Mouse (Mus musculus): ENCODE results near the gene Tango6.
"Not testable (repeated sequence)": the region's sequence is repeated elsewhere in the genome, so short reads cannot be mapped to it uniquely, and the experiment has no call there.

Gene Tango6

GRCm38 (mm10) chr8:106820553-106821515 is 138.0 kb downstream of the Tango6 start:
- no peak for DNase-seq

DNA sequence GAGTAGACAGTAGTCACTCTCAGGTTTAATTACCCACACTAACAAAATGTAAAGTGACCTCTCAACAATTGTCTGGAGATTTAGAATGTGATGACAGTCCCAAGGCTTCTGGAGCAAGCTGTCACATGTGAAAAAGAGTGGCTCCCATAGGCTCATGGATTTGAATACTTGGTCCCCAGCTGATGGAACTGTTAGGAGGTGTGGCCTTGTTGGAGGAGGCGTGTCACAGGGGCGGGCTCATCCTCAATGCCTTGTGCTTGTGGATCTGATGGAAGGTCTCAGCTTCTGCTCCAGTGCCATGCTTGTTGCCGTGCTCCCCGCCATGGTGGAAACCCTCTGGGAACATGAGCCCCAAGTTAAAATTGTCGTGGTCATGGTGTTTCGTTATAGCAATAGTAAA is 146.1 kb downstream of the Tango6 start:
- DNase-seq = no peak

DNA sequence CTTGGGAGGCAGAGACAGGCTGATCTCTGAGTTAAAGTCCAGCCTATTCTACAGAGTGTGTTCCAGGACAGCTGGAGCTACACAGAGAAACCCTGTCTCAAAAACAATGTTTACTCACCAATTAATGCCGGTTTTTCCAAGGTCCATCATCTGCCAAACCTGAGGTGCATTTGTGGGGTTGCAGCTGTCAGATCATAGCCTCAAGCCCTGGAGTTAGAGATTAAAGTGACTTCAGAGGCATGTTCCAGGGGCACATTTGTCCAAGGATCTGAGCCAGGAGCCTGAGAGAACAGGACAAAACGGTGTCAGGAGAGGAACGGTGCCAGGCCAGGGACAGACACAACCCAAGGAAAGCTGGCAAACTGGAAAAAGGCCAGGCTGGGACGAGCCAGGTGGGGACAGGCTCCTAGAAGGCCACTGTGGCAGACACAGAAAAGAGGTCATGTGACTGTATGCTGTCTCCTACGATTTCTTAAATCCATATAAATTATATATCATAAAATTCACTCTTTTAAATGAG is 146.7 kb downstream of the Tango6 start:
- DNase-seq = peak; percentile 85

DNA sequence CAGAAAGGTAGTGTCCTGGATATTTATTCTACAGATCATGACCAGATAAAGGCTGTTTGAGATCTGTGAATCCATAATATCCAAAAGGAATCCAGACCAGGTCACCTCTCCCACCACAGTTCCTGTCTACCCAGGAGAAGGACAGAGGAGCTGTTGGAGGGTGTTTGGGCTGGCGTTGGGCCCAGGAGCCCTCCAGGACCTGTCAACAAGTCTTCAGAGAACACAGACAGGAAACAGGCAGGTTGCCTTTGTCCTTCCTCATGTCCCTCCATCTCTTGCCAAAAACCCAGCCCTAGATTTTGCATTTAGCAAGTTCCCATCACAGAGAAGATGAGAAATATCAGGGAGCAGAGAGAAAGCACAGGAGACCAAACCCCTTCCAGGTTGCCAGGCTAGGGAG is 152.0 kb downstream of the Tango6 start:
- no peak for DNase-seq

- DNase-seq = no peak
Measured at GRCm38 (mm10) chr8:106836525-106836924, 153.7 kb downstream of the Tango6 start.

- no peak for DNase-seq
Measured at GRCm38 (mm10) chr8:106838803-106839202, 155.9 kb downstream of the Tango6 start.

GRCm38 (mm10) chr8:106839209-106840001 is 156.5 kb downstream of the Tango6 start:
- DNase-seq = no peak

DNA sequence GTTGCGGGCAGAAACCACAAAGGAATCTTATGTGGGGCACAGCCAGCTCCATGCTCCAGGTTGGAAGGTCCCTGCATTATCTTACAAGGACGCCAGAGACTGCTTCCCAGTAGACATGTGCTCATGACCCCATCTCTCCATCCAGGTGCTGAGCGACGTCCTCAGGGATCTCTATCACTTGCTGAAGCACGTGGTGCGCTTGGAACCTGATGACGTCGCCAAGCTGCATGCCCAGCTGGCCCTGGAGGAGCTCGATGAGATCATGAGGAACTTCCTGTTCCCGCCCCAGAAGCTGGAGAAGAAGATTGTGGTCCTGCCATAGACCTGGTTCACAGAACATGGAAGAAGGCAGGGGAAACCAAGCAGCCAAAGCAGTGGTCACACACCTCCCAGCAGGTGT is 167.2 kb downstream of the Tango6 start:
- DNase-seq = no peak

GRCm38 (mm10) chr8:106854534-106855241 is 171.8 kb downstream of the Tango6 start:
- no peak for DNase-seq

GRCm38 (mm10) chr8:106855242-106855562 is 172.3 kb downstream of the Tango6 start:
- DNase-seq = no peak

DNA sequence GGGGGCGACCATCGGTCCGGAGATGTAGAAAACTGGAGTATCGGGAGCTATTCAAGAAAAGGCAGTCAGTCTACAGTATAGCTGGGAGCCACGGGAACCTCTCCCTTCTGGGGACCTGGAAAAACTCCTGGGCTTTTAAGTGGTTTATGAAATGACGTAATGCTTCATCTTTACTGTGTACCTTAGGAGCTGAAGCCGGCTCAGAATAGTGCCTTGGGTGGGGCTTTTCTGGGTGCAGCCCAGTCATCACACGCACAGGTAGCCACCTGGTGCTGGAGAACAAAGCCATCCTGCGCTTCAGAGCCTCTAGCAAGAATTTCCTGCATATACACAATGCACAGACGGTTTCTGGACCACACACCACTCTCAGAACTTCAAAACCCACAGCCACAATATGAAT is 180.0 kb downstream of the Tango6 start:
- no peak for DNase-seq

GRCm38 (mm10) chr8:106865354-106865753 is 182.5 kb downstream of the Tango6 start:
- DNase-seq = peak; percentile 42

DNA sequence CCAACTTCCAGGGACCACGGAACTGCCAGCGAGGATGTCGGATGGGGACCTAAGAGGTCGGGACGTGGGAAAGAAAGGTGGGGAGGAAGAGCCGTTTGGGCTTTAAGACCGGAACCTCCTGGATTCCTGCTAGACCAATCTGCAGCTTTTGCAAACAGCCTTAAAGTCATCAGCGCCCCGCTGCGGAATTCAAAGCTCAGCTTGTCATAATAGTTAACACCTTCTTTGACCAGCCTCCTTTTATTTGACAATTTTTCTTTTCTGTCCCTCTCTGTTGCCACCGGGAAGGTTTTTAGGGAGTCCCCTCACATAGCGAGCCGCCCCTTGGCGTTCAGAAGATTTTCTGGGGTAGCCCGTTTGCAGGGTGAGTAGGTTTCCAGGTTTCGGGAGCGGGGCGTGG is 187.2 kb downstream of the Tango6 start, which contains the start of gene Has3:
Gene Has3, plus strand, starts transcription at position 192 of the 400 bp plus-strand sequence.
- no peak for DNase-seq

DNA sequence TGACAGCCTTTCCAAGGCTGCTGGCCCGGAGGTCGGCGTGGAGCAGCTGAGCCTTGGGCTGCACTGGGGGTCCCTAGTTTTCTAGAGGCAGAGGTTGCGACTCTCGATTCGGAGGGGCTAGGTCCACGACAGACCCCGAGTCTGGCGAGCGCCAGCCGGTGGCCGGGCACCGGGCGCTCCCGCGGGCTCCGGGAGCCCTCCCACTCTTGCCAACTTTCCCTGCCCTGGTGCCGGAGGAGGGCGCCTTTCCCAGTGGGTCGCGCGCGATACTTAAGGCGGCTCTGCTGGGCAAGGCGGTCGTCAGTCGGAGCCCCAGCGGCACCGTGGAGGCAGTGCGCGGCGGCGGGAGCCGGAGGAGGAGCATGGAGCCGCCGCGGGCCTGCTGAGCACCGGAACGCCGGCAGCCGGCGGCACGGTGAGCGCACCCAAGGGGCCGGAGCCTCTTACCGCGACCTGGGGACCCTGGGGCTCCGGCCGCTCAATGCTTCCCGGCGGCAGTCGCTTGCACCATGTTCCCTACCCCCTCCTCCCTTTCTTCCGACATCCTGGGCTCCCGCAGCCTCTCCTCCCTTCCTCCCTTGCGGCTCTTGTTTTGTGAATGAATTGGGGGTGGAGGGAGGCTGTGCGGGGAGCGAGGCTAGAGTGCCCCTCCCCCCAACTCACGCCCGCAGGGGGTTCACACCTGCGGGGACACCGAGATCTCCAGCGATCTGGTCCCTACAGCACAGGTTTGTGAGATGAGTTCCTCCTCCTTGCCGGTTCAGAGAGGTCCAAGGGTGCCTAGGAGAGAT is 187.9 kb downstream of the Tango6 start:
- DNase-seq = peak; percentile 39

DNA sequence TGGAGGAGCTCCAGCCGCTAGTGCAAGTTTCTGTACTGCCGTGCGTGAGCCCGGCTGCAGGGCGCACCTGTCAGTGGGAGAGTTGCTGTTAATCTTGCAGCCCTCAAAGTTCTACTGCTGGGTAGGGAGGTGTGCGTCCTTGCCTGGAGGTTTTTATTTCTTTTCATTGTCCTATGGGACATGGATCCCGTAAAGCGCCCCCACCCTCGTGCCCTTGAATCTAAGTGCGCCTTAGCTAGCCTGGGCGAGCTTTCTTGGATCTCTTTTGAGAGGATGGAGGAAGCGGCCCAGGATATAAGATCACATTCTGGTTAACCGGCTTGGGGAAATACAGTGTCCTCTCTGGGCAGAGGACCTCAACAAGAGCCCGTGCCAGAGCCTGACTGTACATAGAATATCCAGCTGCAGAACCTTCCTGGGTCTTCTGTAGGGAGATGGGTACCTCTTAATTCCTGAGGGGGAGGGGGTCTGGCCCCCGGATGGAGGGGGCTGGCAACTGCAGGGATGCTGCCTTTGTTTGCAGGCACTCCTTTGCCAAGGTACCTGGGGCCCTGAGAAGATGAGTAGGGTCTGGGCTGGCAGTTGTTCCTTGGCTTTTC is 188.6 kb downstream of the Tango6 start:
- DNase-seq = no peak

- peak; percentile 54 for DNase-seq
Measured at GRCm38 (mm10) chr8:106871931-106872371, 189.1 kb downstream of the Tango6 start.

GRCm38 (mm10) chr8:106872454-106873034 is 189.7 kb downstream of the Tango6 start:
- DNase-seq = no peak

- no peak for DNase-seq
Measured at GRCm38 (mm10) chr8:106880121-106880707, 197.3 kb downstream of the Tango6 start.

DNA sequence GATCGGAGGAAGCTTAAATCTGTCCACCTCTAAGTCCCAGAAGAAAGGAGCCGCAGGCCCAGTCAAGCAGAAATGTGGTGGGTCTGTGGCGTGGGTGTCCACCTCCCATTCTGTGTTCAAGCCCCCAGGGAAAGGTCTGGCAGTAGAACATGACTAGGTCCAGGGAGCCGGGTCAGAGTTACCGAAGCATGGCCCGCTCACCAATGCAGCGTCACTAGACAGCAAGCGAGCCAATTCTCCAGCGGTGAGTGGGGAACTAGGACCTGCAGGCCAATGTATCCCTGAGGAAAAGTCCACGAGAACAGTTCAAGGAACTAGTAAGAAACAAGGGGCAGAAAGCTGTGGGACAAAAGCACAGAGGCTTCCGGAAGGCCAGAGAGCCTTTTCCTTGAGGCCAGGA is 201.2 kb downstream of the Tango6 start:
- not testable (repeated sequence) for DNase-seq

DNA sequence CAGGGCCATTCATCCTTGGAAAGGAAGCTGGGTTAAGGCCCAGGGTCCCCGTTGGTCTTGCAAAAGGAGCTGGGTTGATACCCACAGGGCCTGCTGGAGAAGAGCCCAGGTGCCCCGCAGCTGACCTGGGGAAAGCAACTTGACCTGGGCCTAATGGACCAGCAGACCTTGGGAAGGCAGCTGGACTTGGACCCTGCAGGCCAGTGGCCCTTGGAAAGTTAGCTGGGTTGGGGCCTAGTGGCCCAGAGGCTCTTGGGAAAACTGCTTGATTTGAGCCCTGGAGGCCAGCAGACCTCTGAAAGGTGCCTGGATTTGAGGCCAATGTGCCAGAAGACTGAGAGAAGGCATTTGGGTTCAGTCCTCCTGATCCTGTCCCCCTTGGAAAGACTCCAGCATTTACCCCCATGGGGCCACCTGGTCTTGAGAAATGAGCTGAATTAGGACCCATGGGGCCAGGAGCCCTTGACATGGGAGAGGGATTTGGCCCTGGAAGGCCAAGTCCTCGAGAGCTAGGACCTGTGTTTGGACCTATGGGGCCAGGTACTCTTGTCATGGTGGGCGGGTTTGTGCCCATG is 202.0 kb downstream of the Tango6 start:
- DNase-seq = not testable (repeated sequence)
